Mouse (Mus musculus) urinary bladder, postnatal 4 days (tissue): ENCODE measurements around the gene Wrap53.
A peak's percentile ranks its signal among the peaks of the same experiment; 100 is the strongest.
"Not testable (repeated sequence)": the region's sequence is repeated elsewhere in the genome, so short reads cannot be mapped to it uniquely, and the experiment has no call there.

ENCODE experiments used
- DNase-seq, 2 experiments: peaks; one replicate each; pipeline ENCODE4 v3.0.0; 2021 to 2022; ENCODE audit warnings: low spot score in 2 of 2

Wrap53 gene

GRCm38 (mm10) chr11:69564391-69564790, 15.7 kb downstream of the Wrap53 start:
- DNase-seq: no peak

- DNase-seq: no peak
Measured at GRCm38 (mm10) chr11:69563373-69563772, 16.7 kb downstream of the Wrap53 start.

DNA sequence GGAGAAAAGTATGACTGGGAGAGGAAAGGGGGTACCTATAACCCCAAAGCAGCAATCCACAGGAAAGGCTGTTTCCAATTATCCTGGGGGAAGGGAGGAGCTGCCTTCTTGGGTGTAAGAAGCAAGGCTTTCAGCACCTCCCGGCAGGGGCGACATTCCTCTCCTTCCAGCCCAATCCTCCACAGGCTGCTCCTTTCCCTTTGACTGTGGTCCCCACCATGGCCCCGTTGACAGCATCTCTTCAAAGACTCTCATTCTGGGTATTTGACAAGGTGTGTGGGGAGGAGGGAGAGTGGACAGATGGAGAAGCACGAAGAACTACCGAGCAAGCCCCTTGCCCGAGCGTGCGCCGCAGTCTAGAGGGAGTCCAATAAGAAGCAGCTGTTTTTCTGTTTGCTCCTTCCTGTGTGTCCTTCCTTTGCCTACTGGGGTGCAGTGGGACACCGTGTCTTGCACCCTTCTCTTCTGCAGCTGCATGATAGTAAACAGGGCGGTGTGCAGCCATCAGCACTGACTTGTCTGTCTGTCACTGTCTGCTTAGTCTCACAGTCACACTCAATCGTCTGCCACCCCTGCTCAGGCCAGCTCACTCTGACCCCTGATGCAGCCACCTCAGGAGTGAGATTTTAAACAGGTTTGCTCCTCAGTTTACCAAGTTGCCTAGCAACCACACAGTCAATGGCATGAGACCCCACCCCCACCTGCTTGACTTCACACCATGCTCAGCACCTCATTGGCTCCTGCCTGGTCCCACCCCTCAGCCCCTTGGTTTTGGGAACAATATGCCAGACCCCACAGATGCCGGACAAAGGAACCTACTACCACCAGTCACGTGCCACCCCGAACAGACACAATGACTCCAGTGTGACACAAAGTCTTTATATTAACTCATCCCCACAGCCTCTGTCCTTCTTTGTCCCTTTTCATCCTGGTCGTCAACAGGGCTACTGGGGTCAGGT, 18.9 kb downstream of the Wrap53 start:
- no peak for DNase-seq

DNA sequence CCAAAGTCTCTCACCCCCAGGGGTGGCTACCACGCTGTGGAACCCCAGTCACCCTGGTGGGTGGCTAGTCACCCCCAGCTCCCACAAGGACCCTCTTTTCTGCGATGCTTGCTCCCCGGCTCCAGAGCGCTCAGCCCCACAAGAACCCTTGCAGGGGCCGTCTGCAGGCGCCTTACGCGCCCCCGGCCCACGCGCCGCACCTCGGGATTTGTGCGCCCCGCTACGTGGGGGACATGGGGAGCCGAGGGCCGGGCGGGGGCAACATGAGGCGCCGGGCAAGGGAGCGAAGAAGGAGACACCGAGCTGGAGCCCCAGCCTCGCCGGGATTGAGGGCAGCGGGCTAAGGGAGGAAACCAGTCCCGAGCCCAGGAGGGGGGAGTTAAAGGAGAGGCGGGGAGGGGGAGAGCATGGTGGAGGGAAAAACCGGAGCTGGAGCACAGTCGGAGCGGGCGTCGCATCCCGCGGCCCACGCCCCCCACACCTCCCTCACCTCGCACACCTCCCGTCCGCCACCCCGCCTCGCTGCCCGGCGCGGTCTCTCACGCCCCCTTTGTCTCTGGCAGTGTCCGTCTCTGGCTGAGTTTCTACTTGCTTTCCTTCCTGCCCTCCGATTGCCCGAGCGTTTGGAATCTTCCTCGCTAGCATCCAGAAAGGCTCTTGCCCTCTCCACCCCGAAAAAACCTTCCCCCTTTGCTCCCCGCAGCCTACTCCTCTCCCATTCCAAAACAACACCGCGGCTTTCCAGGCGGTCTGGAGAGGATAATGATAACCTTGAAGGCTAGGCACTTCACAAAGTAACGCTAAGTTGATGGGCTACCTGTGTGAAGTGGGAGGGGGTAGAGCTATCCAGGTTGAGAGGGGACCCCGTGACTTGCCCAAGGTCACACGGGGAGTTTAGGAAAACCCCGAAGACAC, 19.9 kb downstream of the Wrap53 start, which contains the start of gene Efnb3:
Gene Efnb3, minus strand, starts transcription at position 355 of the 915 bp plus-strand sequence.
- no peak for DNase-seq

DNA sequence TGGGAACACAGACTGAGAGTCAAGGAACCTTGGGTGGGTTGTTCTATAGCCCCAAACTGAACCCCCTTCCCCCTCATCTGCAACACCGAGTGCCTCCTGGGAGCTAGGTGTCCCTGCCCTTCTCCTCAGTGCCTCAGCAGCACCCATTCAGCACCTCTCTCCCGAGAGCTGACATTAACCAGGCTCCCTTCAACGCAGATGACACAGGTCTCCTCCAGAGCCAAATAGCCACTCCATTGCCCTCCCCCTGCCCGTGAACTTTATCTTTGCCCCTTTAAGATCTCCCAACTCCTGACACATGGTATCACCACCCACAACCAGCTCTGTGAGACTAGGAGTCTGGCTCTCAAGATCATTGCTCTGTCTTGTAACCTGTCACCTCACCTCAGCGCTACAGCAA, 20.9 kb downstream of the Wrap53 start:
- DNase-seq: no peak

- no peak for DNase-seq
Measured at GRCm38 (mm10) chr11:69558756-69559155, 21.3 kb downstream of the Wrap53 start.

- no peak for DNase-seq
Measured at GRCm38 (mm10) chr11:69557381-69557958, 22.6 kb downstream of the Wrap53 start.

DNA sequence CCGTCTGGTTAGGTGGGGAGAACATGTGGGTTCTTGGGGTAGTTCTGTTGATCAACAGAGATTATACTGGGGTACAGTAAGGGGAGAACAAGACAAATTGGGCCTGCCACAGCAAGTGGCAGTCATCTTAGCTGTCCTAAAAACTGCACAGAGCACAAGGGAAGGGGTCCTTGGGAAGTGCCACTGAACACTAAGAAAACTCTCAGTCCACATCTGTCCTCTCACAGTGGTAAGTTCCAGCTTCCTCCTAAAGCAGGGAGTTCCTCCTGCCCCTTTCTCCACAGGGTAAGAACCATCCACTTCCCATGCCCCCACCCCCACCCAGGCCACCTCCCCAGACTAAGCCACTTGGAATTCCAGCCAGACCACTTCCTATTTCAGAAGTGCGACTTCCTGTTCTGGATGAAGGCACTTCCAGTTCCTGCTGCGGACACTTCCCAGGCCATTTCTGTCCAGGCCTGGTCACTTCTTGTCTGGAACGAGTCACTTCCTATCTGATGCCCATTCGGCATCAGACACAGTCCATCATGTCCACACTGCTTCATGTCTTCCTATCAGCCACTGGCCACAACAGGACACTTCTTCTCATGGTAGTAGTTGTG, 25.4 kb downstream of the Wrap53 start:
- no peak for DNase-seq

DNA sequence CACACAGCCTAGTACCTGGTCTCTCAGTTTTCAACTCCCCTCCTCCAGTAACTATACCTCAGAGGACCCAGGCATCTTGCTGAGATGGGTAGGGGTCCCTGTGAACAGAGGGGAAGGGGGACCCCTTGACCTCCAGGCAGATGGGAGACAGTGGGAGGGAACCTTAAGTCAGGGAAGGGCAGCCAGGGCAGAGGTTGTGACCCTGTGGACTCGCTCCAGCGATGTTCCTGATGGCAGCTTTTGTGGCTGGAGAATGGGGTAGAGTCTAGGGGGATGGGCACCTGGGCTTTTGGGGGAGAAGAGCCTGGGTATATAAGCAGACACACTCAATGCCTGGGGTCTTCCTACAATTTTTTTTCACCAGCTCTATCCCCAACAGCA, 26.7 kb downstream of the Wrap53 start:
- DNase-seq: no peak

- no peak for DNase-seq
Measured at GRCm38 (mm10) chr11:69552622-69553340, 27.3 kb downstream of the Wrap53 start.

- DNase-seq: no peak
Measured at GRCm38 (mm10) chr11:69551310-69551709, 28.7 kb downstream of the Wrap53 start.

DNA sequence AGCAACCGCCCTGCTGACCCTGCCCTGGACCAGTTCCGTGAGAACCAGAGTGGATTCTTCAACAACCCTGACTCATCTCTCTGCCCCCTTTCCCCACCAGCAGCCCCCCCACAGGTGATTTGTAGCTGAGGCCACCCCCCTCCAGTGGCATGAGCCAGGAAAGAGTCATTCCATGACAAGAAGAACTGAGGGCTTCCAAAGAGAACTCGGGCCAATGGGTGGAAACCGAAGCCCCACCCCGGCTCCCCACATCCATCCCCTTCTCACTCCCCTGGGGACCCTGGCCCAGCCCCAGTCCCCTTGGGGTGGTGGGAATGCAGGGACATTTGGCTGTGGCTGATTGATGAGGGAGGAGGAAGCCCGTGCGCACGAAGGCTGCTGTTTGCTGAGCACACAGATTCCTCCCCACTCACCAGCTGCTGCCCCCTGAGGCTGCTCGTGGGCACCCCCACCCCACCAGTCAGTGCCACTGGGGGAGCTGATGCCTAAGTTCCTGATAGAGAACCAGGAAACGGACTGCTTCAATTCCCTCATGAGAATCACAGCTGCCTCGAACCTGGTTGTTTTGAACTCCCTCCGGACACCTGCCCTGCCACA, 30.9 kb downstream of the Wrap53 start, which contains the start of gene Dnah2:
Gene Dnah2, minus strand, starts transcription at position 51 of the 597 bp plus-strand sequence.
- DNase-seq: no peak

- no peak for DNase-seq
Measured at GRCm38 (mm10) chr11:69547071-69547470, 33.0 kb downstream of the Wrap53 start.

- DNase-seq: peak; percentile 76 to 83
Measured at GRCm38 (mm10) chr11:69546423-69547053, 33.5 kb downstream of the Wrap53 start.

GRCm38 (mm10) chr11:69545957-69546356, 34.1 kb downstream of the Wrap53 start:
- no peak for DNase-seq

DNA sequence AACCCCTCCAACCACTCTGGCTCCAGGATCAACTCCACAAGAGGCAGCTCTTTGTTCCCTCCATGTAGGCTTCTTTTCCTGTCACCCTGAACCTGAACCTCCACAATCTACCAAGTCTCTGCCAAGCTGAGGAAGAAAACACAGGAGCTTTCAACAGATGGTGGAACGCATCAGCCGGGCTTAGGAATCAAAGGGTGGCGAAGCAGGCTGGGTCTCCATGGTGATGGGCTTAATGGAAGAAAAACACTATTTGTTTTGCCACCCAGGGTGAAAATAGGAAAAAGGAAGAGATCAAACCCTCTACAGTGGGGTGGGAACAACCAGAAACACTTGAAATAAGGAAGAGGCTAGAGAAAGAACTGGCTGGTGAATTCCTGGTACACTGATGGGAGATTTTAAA, 36.5 kb downstream of the Wrap53 start:
- DNase-seq: no peak

DNA sequence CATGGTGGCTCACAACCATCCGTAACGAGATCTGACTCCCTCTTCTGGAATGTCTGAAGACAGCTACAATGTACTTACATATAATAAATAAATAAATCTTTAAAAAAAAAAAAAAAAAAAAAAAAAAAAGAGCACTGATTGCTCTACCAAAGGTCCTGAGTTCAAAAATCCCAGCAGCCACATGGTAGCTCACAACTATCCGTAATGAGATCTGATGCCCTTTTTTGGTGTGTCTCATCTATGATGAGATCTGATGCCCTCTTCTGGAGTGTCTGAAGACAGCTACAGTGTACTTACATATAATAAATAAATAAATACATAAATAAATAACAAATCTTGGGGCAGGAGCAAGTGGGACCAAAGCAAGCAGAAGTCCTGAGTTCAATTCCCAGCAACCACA, 38.3 kb downstream of the Wrap53 start:
- DNase-seq: not testable (repeated sequence)

DNA sequence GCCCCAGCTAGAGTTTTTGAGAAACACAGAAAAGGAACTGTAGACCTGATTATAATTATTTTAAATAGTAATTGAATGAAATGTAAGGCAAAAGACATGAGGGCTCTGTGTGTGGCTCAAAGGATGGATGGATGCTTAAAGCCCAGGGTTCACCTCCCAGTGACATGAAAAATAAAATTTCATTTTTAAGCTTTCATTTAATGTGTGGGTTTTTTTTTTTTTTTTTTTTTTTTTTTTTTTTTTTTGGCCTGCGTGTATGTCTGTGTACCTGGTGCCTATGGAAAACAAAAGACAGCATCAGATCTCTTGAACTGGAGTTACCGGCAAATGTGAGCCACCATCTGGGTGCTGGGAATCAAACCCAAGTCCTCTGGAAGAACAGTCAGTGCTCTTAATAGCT, 39.4 kb downstream of the Wrap53 start:
- DNase-seq: no peak

DNA sequence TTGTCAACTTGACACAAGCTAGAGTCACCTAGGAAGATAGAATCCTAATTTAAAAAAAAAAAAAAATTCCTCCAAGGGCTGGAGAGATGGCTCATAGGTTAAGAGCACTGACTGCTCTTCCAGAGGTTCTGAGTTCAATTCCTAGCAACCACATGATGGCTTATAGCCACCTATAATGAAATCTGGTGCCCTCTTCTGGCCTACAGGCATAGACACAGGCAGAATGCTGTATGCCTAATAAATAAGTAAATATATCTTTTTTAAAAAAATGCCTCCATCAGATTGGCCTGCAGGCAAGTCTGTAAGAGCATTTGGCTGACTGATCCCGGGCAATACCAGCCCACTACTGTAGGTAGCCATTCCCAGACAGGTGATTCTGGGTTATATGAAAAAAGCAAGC, 45.1 kb downstream of the Wrap53 start:
- DNase-seq: no peak
